Mouse (Mus musculus) kidney, adult 2 months (tissue): ENCODE data around the gene Dab2ip.

Source experiments
- CTCF ChIP-seq: fragments of 200-500 bp; conservative IDR thresholded peaks from 2 replicates; pipeline ENCODE4 v1.5.1; 2011; ENCODE audit warnings: low read depth, mild to moderate bottlenecking, control low read depth, low read length, moderate library complexity, mixed read lengths; ENCODE audit not compliant: insufficient read depth, insufficient read length
- POLR2A ChIP-seq: fragments of 200-500 bp; IDR thresholded peaks from one replicate; pipeline ENCODE4 v1.6.1; 2011; ENCODE audit warnings: low read depth, low read length, control low read depth

- no peak for TF ChIP-seq CTCF
- TF ChIP-seq POLR2A, result no peak
Measured at GRCm38 (mm10) chr2:35714742-35715167, 156.7 kb downstream of the Dab2ip start.
